In the genomic region with DNA sequence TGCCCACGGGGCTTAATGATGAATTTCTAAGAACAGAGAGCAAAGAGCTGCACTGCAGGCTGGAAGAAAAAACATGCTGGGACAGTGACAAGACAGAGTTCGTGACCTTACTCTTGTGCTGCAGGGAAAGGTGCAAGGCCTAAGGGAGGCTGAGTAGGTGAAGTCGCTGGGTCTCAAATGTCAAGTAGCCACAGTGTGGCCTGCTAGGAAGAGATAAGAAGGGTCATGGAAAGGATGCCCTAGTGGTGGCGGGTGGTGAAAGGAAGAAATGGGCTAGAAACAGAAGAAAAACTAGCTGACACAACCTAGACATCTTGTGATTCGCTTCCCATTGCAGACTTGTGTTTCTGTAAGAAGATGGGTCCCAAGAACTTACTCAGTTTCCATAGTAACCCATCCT, we compare ENCODE assay signal across 22 mouse cellular contexts.
A peak's percentile ranks its signal among the peaks of the same experiment; 100 is the strongest.
DNase-seq lines count a peak whose midpoint lies in the region; ATAC-seq and TF ChIP-seq lines count a peak whose summit lies in the region.
"Had no signal": no experiment of that assay in that cellular context is flagged by ENCODE, and none has a peak within 500 bp of the region (broad histone marks: within the 10 kb centered on the region; RNA-seq: fewer than 3 reads in every experiment).

No protein-coding gene starts in this region.

- 33% methylated on average over 5 of the region's 5 CpGs for WGBS in liver, embryonic 11.5 days
- 39% methylated on average over 5 of the region's 5 CpGs for WGBS in liver, postnatal 0 days (ENCODE audit: insufficient replicate concordance)

- H3K4me2 ChIP-seq in liver, embryonic 11.5 days = no peak overlapping the region
- no peak overlapping the region for H3K4me2 ChIP-seq in liver, postnatal 0 days (ENCODE audit: low read depth, low read length)
- H3K4me2 ChIP-seq: embryonic facial prominence, embryonic 12.5 days; forebrain, embryonic 15.5 days; heart, embryonic 12.5 days; hindbrain, embryonic 15.5 days had no signal

- H3K4me3 ChIP-seq in liver, embryonic 11.5 days (ENCODE audit: low read depth, low read length) = no peak overlapping the region
- no peak overlapping the region for H3K4me3 ChIP-seq in liver, postnatal 0 days (ENCODE audit: low read depth, low read length)
- no peak overlapping the region for H3K4me3 ChIP-seq in G1E (ENCODE audit: low read depth, low read length)
- H3K4me3 ChIP-seq: embryonic facial prominence, embryonic 12.5 days; forebrain, embryonic 15.5 days; heart, adult 2 months; heart, embryonic 12.5 days; hindbrain, embryonic 15.5 days had no signal

- no peaks in the 10 kb centered on the region for H3K36me3 ChIP-seq in liver, embryonic 11.5 days (ENCODE audit: control insufficient read depth, insufficient read depth, low read length)
- H3K36me3 ChIP-seq in liver, postnatal 0 days (replicated peaks; ENCODE audit: insufficient read depth, low read length) = no peaks in the 10 kb centered on the region
- H3K36me3 ChIP-seq in G1E (replicated peaks) = no peaks in the 10 kb centered on the region
- H3K36me3 ChIP-seq: embryonic facial prominence, embryonic 12.5 days; forebrain, embryonic 15.5 days; heart, embryonic 12.5 days; hindbrain, embryonic 15.5 days had no signal

- peak; percentile 31 for DNase-seq in liver, embryonic 11.5 days (ENCODE audit: low spot score)
- DNase-seq in liver, postnatal 0 days = no peak
- no peak for DNase-seq in G1E (ENCODE audit: low spot score)
- DNase-seq in cerebellum, adult 8-10 months = no peak
- DNase-seq in frontal cortex, postnatal 14 days (ENCODE audit: low spot score in 2 of 2) = no peak
- DNase-seq: adrenal gland, adult 8-10 months; adrenal gland, postnatal 36 days; B cell, adult 2 months; cerebellum, adult 9-10 months; cerebellum, postnatal 36 days; embryo, embryonic 11 days; gastrocnemius, postnatal 10 days; heart, adult 2 months; kidney, adult 2 months had no signal

- H3K9ac ChIP-seq in liver, embryonic 11.5 days (ENCODE audit: low read depth, low read length) = no peak overlapping the region
- H3K9ac ChIP-seq in liver, postnatal 0 days (replicated peaks) = no peak overlapping the region
- H3K9ac ChIP-seq: embryonic facial prominence, embryonic 12.5 days; forebrain, embryonic 15.5 days; heart, embryonic 12.5 days; hindbrain, embryonic 15.5 days had no signal

- H3K27me3 ChIP-seq in liver, embryonic 11.5 days (replicated peaks; ENCODE audit: control insufficient read depth, insufficient read depth, low read length) = no peaks in the 10 kb centered on the region
- no peaks in the 10 kb centered on the region for H3K27me3 ChIP-seq in liver, postnatal 0 days (ENCODE audit: insufficient read depth, low read length)
- H3K27me3 ChIP-seq in G1E (ENCODE audit: insufficient read depth, low read length) = peaks cover 8% of the 10 kb centered on the region; the same call in 1 of the 2 replicates
- H3K27me3 ChIP-seq: embryonic facial prominence, embryonic 12.5 days; forebrain, embryonic 15.5 days; heart, embryonic 12.5 days; hindbrain, embryonic 15.5 days had no signal

- ATAC-seq in liver, embryonic 11.5 days (replicated peaks; ENCODE audit: low FRiP score) = peak; percentile 88
- no peak for ATAC-seq in liver, postnatal 0 days
- ATAC-seq in G1E (ENCODE audit: extremely low read depth, insufficient number of reproducible peaks, low FRiP score, poor library complexity, severe bottlenecking) = peak; percentile 28; the same call in 1 of the 2 replicates
- peak; percentile 91 for ATAC-seq in common myeloid progenitor, adult 5-6 weeks (replicated peaks; ENCODE audit: low read depth, poor library complexity, severe bottlenecking)
- peak; percentile 96 for ATAC-seq in megakaryocyte progenitor cell, adult 5-6 weeks (replicated peaks; ENCODE audit: poor library complexity)
- ATAC-seq: CD4-positive, CD25-positive, alpha-beta regulatory T cell, adult 4 months; forebrain, embryonic 15.5 days; intestine, embryonic 16.5 days had no signal

- H3K9me3 ChIP-seq in liver, embryonic 11.5 days (ENCODE audit: control insufficient read depth, low read length) = no peaks in the 10 kb centered on the region
- no peaks in the 10 kb centered on the region for H3K9me3 ChIP-seq in liver, postnatal 0 days (ENCODE audit: low read length)
- H3K9me3 ChIP-seq in G1E (replicated peaks) = no peaks in the 10 kb centered on the region
- H3K9me3 ChIP-seq: embryonic facial prominence, embryonic 12.5 days; forebrain, embryonic 15.5 days; heart, embryonic 12.5 days; hindbrain, embryonic 15.5 days had no signal

- peaks cover 7% of the 10 kb centered on the region for H3K4me1 ChIP-seq in liver, embryonic 11.5 days (replicated peaks; ENCODE audit: control insufficient read depth, insufficient read depth, low read length)
- no peaks in the 10 kb centered on the region for H3K4me1 ChIP-seq in liver, postnatal 0 days (ENCODE audit: insufficient read depth)
- H3K4me1 ChIP-seq in G1E (ENCODE audit: insufficient read depth, low read depth, low read length) = no peaks in the 10 kb centered on the region
- H3K4me1 ChIP-seq: embryonic facial prominence, embryonic 12.5 days; forebrain, embryonic 15.5 days; heart, embryonic 12.5 days; hindbrain, embryonic 15.5 days had no signal

- TF ChIP-seq CTCF in liver, postnatal 0 days (IDR thresholded peaks at IDR 0.05; ENCODE audit: low read depth) = no peak
- TF ChIP-seq CTCF in G1E (IDR thresholded peaks at IDR 0.05; ENCODE audit: low read depth, low read length) = no peak

- TF ChIP-seq EP300 in liver, postnatal 0 days (IDR thresholded peaks at IDR 0.05; ENCODE audit: low read depth) = no peak

- no peak overlapping the region for H3K27ac ChIP-seq in liver, embryonic 11.5 days (ENCODE audit: low read depth, low read length)
- H3K27ac ChIP-seq in liver, postnatal 0 days (ENCODE audit: low read depth) = no peak overlapping the region
- H3K27ac ChIP-seq: embryonic facial prominence, embryonic 12.5 days; forebrain, embryonic 15.5 days; heart, adult 2 months; hindbrain, embryonic 15.5 days had no signal
